In genomic region chr1:151526701-151527100, GRCm38 (mm10) we compare ENCODE assay signal across 18 mouse cellular contexts. TPM values are rescaled to one million over a fixed set of nuclear protein-coding genes. Genes with fewer than 3 reads are reported as not detected.
DNase-seq lines count a peak whose midpoint lies in the region; ATAC-seq lines count a peak whose summit lies in the region.
"Had no signal": no experiment of that assay in that cellular context is flagged by ENCODE, and none has a peak within 500 bp of the region (broad histone marks: within the 10 kb centered on the region; RNA-seq: fewer than 3 reads in every experiment).

No protein-coding gene starts in this region.

- no peak; the same call in 1 of the 2 replicates for ATAC-seq in forebrain, embryonic 15.5 days (replicated peaks)
- ATAC-seq in forebrain, embryonic 11.5 days (replicated peaks; ENCODE audit: low FRiP score): no peak
- peak; percentile 58; the same call in 1 of the 2 replicates for ATAC-seq in midbrain, embryonic 13.5 days
- ATAC-seq in midbrain, embryonic 15.5 days (replicated peaks): no peak
- ATAC-seq in embryonic facial prominence, embryonic 14.5 days (ENCODE audit: low read depth): no peak
- ATAC-seq: intestine, postnatal 0 days; Patski had no signal

- H3K27me3 ChIP-seq in forebrain, embryonic 15.5 days: no peaks in the 10 kb centered on the region
- H3K27me3 ChIP-seq in forebrain, embryonic 11.5 days (ENCODE audit: control insufficient read depth, insufficient read depth, low read length): no peaks in the 10 kb centered on the region
- H3K27me3 ChIP-seq in midbrain, embryonic 13.5 days: no peaks in the 10 kb centered on the region
- no peaks in the 10 kb centered on the region for H3K27me3 ChIP-seq in midbrain, embryonic 15.5 days (replicated peaks)
- H3K27me3 ChIP-seq in embryonic facial prominence, embryonic 14.5 days (replicated peaks; ENCODE audit: control insufficient read depth, insufficient read depth, low read length): no peaks in the 10 kb centered on the region
- H3K27me3 ChIP-seq: hindbrain, embryonic 15.5 days; Patski had no signal

- WGBS in forebrain, embryonic 15.5 days: 59% methylated on average over 3 of the region's 3 CpGs
- 74% methylated on average over 3 of the region's 3 CpGs for WGBS in forebrain, embryonic 11.5 days
- 40% methylated on average over 3 of the region's 3 CpGs for WGBS in midbrain, embryonic 13.5 days
- WGBS in midbrain, embryonic 15.5 days: 43% methylated on average over 3 of the region's 3 CpGs
- 49% methylated on average over 3 of the region's 3 CpGs for WGBS in embryonic facial prominence, embryonic 14.5 days

- no peak overlapping the region for H3K4me3 ChIP-seq in forebrain, embryonic 15.5 days
- H3K4me3 ChIP-seq in forebrain, embryonic 11.5 days (ENCODE audit: low read depth, low read length): no peak overlapping the region
- H3K4me3 ChIP-seq in midbrain, embryonic 13.5 days (replicated peaks): no peak overlapping the region
- no peak overlapping the region for H3K4me3 ChIP-seq in midbrain, embryonic 15.5 days
- H3K4me3 ChIP-seq in embryonic facial prominence, embryonic 14.5 days (ENCODE audit: low read depth, low read length): no peak overlapping the region
- H3K4me3 ChIP-seq: hindbrain, embryonic 15.5 days had no signal

- DNase-seq in forebrain, embryonic 11.5 days (ENCODE audit: low spot score): no peak
- DNase-seq in embryonic facial prominence, embryonic 14.5 days (ENCODE audit: low spot score): peak; percentile 61
- peak; percentile 14 to 45 for DNase-seq in layer of hippocampus, postnatal 14 days (ENCODE audit: low spot score in 2 of 2)
- DNase-seq in cerebellum, postnatal 25 days: no peak
- no peak for DNase-seq in gastrocnemius, postnatal 25 days
- DNase-seq: cerebellum, adult 8-10 months; heart, postnatal 14 days; liver; lung, adult 18-20 months; lung, postnatal 36 days; retina, postnatal 1 day had no signal

- H3K27ac ChIP-seq in forebrain, embryonic 15.5 days (replicated peaks): peak overlapping the region; percentile 36; the same call in 1 of the 2 replicates
- H3K27ac ChIP-seq in forebrain, embryonic 11.5 days (ENCODE audit: low read depth, low read length): no peak overlapping the region
- no peak overlapping the region for H3K27ac ChIP-seq in midbrain, embryonic 13.5 days
- no peak overlapping the region for H3K27ac ChIP-seq in midbrain, embryonic 15.5 days
- no peak overlapping the region; the same call in 1 of the 2 replicates for H3K27ac ChIP-seq in embryonic facial prominence, embryonic 14.5 days (replicated peaks; ENCODE audit: low read depth, low read length)
- H3K27ac ChIP-seq: hindbrain, embryonic 15.5 days; kidney, postnatal 0 days had no signal

- H3K4me1 ChIP-seq in forebrain, embryonic 15.5 days: no peaks in the 10 kb centered on the region
- H3K4me1 ChIP-seq in forebrain, embryonic 11.5 days (replicated peaks; ENCODE audit: control insufficient read depth, insufficient read depth, low read length): no peaks in the 10 kb centered on the region
- H3K4me1 ChIP-seq in midbrain, embryonic 13.5 days (replicated peaks): no peaks in the 10 kb centered on the region
- no peaks in the 10 kb centered on the region for H3K4me1 ChIP-seq in midbrain, embryonic 15.5 days
- no peaks in the 10 kb centered on the region for H3K4me1 ChIP-seq in embryonic facial prominence, embryonic 14.5 days (ENCODE audit: control insufficient read depth, insufficient read depth, low read length)
- H3K4me1 ChIP-seq: hindbrain, embryonic 15.5 days had no signal

- no peak overlapping the region for H3K9ac ChIP-seq in forebrain, embryonic 15.5 days (replicated peaks)
- no peak overlapping the region for H3K9ac ChIP-seq in forebrain, embryonic 11.5 days (ENCODE audit: low read length)
- H3K9ac ChIP-seq in midbrain, embryonic 13.5 days (replicated peaks): no peak overlapping the region
- H3K9ac ChIP-seq in midbrain, embryonic 15.5 days: no peak overlapping the region
- no peak overlapping the region for H3K9ac ChIP-seq in embryonic facial prominence, embryonic 14.5 days (ENCODE audit: low read depth, low read length)
- H3K9ac ChIP-seq: hindbrain, embryonic 15.5 days had no signal

- no peaks in the 10 kb centered on the region for H3K36me3 ChIP-seq in forebrain, embryonic 15.5 days
- H3K36me3 ChIP-seq in forebrain, embryonic 11.5 days (ENCODE audit: control insufficient read depth, insufficient read depth, low read length): no peaks in the 10 kb centered on the region
- H3K36me3 ChIP-seq in midbrain, embryonic 13.5 days: no peaks in the 10 kb centered on the region
- H3K36me3 ChIP-seq in midbrain, embryonic 15.5 days (replicated peaks): no peaks in the 10 kb centered on the region
- no peaks in the 10 kb centered on the region for H3K36me3 ChIP-seq in embryonic facial prominence, embryonic 14.5 days (ENCODE audit: control insufficient read depth, insufficient read depth, low read length)
- H3K36me3 ChIP-seq: hindbrain, embryonic 15.5 days had no signal

- no peaks in the 10 kb centered on the region for H3K9me3 ChIP-seq in forebrain, embryonic 15.5 days
- H3K9me3 ChIP-seq in forebrain, embryonic 11.5 days (ENCODE audit: control insufficient read depth, low read length): no peaks in the 10 kb centered on the region
- H3K9me3 ChIP-seq in midbrain, embryonic 13.5 days: no peaks in the 10 kb centered on the region; the same call in 1 of the 2 replicates
- H3K9me3 ChIP-seq in midbrain, embryonic 15.5 days: no peaks in the 10 kb centered on the region
- H3K9me3 ChIP-seq in embryonic facial prominence, embryonic 14.5 days (ENCODE audit: control insufficient read depth, low read length): peaks cover 11% of the 10 kb centered on the region; the same call in 1 of the 2 replicates
- H3K9me3 ChIP-seq: hindbrain, embryonic 15.5 days had no signal

- H3K4me2 ChIP-seq in forebrain, embryonic 15.5 days (replicated peaks): no peak overlapping the region
- no peak overlapping the region for H3K4me2 ChIP-seq in forebrain, embryonic 11.5 days (ENCODE audit: low read depth, low read length, severe bottlenecking)
- H3K4me2 ChIP-seq in midbrain, embryonic 13.5 days (replicated peaks): no peak overlapping the region
- H3K4me2 ChIP-seq in midbrain, embryonic 15.5 days: no peak overlapping the region
- H3K4me2 ChIP-seq in embryonic facial prominence, embryonic 14.5 days (ENCODE audit: low read depth, low read length): no peak overlapping the region
- H3K4me2 ChIP-seq: hindbrain, embryonic 15.5 days had no signal

RNA-seq across cellular contexts. Expression of gene Rnf2, which starts 25.9 kb away (rescaled TPM):
- 104 and 111 TPM in 2 replicates for polyA plus RNA-seq in forebrain, embryonic 15.5 days (2015; fragmentation: Nextera tagmentation; extraction: Ambion mirVana)
- 130 and 140 TPM in 2 replicates for polyA plus RNA-seq in forebrain, embryonic 11.5 days (2014; fragmentation: Nextera tagmentation; extraction: Ambion mirVana)
- 122 and 138 TPM in 2 replicates for polyA plus RNA-seq in midbrain, embryonic 13.5 days (2015; fragmentation: Nextera tagmentation; extraction: Ambion mirVana)
- 113 and 115 TPM in 2 replicates for polyA plus RNA-seq in midbrain, embryonic 15.5 days (2015; fragmentation: Nextera tagmentation; extraction: Ambion mirVana)
- 85.1 and 98.4 TPM in 2 replicates for polyA plus RNA-seq in embryonic facial prominence, embryonic 14.5 days (2014; fragmentation: Nextera tagmentation; extraction: Ambion mirVana)
- total RNA-seq in layer of hippocampus, postnatal 14 days (2021): 10 to 100 TPM; 37.0 to 40.7 TPM
- 10 to 100 TPM; 10.4 to 13.5 TPM for total RNA-seq in gastrocnemius, postnatal 25 days (2021)

RNA-seq across cellular contexts. Expression of gene Fam129a, which starts 44.3 kb away (rescaled TPM):
- 0.41 and 2.2 TPM in 2 replicates for polyA plus RNA-seq in forebrain, embryonic 15.5 days (2015; fragmentation: Nextera tagmentation; extraction: Ambion mirVana)
- 1.1 and 1.3 TPM in 2 replicates for polyA plus RNA-seq in forebrain, embryonic 11.5 days (2014; fragmentation: Nextera tagmentation; extraction: Ambion mirVana)
- polyA plus RNA-seq in midbrain, embryonic 13.5 days (2015; fragmentation: Nextera tagmentation; extraction: Ambion mirVana): 0.68 and 0.78 TPM in 2 replicates
- 0.77 and 1.4 TPM in 2 replicates for polyA plus RNA-seq in midbrain, embryonic 15.5 days (2015; fragmentation: Nextera tagmentation; extraction: Ambion mirVana)
- 12.2 and 16.3 TPM in 2 replicates for polyA plus RNA-seq in embryonic facial prominence, embryonic 14.5 days (2014; fragmentation: Nextera tagmentation; extraction: Ambion mirVana)
- 1 to 10 TPM; 4.2 to 4.5 TPM for total RNA-seq in layer of hippocampus, postnatal 14 days (2021)
- 10 to 100 TPM in 1 of 2 experiments, 1 to 10 TPM in 1; 9.7 to 15.8 TPM for total RNA-seq in gastrocnemius, postnatal 25 days (2021)

Comparison
In these comparisons a context has a peak if more than half of its experiments do, and no peak if none do; other contexts are left out.
1. DNase-seq: peak in embryonic facial prominence, embryonic 14.5 days (single experiment) and layer of hippocampus, postnatal 14 days (2 of 2); none in forebrain, embryonic 11.5 days (single experiment), cerebellum, postnatal 25 days (0 of 2) and gastrocnemius, postnatal 25 days (single experiment).